Mouse (Mus musculus): ENCODE results near the gene Lrmda. TPM values are rescaled to one million over a fixed set of nuclear protein-coding genes. Genes with fewer than 3 reads are reported as not detected.

The Lrmda gene
- polyA plus RNA-seq, 1 experiment, result not detected

DNA sequence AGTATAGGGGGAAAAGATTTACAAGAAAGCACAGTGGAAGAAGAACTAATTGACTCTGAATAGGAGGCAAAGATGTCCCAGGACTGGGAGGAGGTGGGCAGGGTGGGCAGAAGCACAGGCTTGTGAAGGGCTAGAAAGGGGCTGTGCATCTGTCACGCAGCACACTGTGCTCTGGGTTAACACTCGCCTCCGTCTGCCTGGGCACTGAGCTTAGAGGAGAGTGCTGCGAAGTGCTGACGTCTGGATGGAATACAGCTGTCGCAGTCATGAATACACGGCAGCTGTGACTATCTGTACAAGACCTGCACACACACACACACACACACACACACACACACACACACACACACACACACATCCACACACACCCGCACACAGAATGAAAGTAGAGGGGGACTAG is 73.6 kb downstream of the Lrmda start:
- no peak overlapping the region for H3K27ac ChIP-seq (ENCODE audit: insufficient read depth, low read depth, low read length)
- 81% methylated on average over 8 of the region's 8 CpGs for WGBS
- H3K4me3 ChIP-seq (ENCODE audit: low read depth, low read length), result no peak overlapping the region
- TF ChIP-seq POLR2A (IDR thresholded peaks at IDR 0.05; ENCODE audit: low read depth, low read length) (no peak), CTCF (IDR thresholded peaks at IDR 0.05; ENCODE audit: extremely low read depth, insufficient read length, insufficient replicate concordance, low read depth, low read length) (no peak)
- H3K27me3 ChIP-seq (ENCODE audit: control insufficient read depth, insufficient read depth, low read length), result no peaks in the 10 kb centered on the region
- no peaks in the 10 kb centered on the region for H3K4me1 ChIP-seq (ENCODE audit: control insufficient read depth, insufficient read depth, insufficient read length, low read length)
- H3K36me3 ChIP-seq (ENCODE audit: control insufficient read depth, insufficient read depth, low read length), result no peaks in the 10 kb centered on the region

DNA sequence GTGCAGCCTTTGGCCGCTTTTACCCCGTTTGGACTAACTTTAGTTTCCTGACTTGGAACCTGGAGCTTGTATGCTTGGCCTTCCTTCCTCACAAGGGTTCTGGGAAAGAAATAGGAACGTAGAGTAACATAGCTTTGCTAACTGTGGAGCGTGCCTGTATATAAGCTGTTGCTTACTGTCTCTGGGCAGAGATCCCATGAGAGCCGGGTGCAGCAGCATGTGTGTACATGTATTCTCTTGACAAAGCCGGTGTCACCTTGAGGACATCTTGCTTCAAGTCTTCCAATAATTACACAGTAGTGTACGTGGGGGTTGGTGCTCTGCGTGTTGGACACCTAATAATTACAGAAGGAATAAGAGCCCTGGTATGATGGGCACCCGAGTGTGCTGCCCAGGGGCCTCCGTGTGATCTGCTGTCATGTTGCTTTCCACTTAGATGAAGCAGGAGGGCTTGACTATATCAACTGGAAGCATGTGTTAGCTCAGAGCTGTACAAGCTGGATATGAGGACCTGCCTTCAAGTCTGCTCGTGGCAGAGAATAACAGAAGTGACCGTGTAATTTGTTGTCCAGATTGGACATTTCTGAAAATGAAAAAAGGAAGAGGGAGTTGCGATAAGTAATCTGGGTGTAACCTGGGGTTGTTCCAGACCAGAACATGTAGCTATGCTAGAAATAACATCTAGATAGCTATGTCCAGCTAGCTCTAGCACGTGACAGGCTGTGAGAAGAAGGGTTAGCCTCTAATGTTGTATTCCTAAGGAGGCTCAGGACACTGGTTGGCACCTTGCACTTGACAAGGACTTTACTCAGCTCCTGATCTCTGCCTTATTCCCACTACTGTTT is 82.7 kb downstream of the Lrmda start:
- H3K27ac ChIP-seq (ENCODE audit: insufficient read depth, low read depth, low read length), result no peak overlapping the region
- peaks cover 4% of the 10 kb centered on the region; the same call in 1 of the 2 replicates for H3K4me1 ChIP-seq (ENCODE audit: control insufficient read depth, insufficient read depth, insufficient read length, low read length)
- H3K27me3 ChIP-seq (ENCODE audit: control insufficient read depth, insufficient read depth, low read length), result no peaks in the 10 kb centered on the region; the same call in 1 of the 2 replicates
- WGBS, result 85% methylated on average over 14 of the region's 14 CpGs
- H3K36me3 ChIP-seq (ENCODE audit: control insufficient read depth, insufficient read depth, low read length), result no peaks in the 10 kb centered on the region
- no peak overlapping the region for H3K4me3 ChIP-seq (ENCODE audit: low read depth, low read length)
- no peak for TF ChIP-seq POLR2A (IDR thresholded peaks at IDR 0.05; ENCODE audit: low read depth, low read length)
- TF ChIP-seq CTCF (IDR thresholded peaks at IDR 0.05; ENCODE audit: extremely low read depth, insufficient read length, insufficient replicate concordance, low read depth, low read length), result no peak

DNA sequence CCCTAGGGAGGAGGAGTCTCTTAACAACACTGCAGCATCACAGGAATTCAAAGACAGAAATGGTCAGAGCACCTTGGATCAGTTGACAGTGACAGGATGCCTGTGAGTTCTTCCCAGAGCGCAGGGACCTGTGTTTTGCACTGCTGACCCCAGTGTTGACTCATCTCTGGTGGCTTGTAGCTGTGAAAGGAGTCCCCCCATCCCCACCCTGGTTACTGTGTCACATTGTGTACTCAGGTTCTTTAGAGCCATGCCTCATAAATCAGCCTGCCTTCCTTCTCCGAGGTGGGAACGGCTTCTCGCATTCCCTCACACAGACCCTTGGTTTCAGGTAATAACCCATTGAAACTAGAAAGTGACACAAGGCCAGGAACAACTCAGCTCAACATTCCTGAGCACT is 86.3 kb downstream of the Lrmda start:
- WGBS, result 82% methylated on average over 4 of the region's 4 CpGs

DNA sequence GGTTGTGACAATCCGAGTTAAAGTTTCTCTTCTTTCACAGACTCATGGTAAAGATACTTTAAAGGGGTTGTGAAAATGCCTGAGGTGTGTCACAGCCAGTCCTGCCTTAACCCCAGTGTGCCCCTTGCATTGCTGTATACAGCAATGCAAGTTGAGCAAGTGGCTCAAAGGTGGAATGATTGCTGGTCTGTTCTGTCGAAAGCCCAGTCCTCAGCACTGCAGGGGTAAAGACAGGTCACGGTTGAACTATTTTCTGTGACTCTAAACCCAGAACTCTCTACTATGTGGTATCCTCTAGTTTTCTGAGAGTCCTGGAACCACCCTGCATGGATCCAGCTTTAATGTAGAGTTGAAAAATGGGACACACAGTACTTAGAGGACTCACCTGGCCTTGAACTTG is 87.3 kb downstream of the Lrmda start:
- no peak for TF ChIP-seq CTCF (IDR thresholded peaks at IDR 0.05; ENCODE audit: extremely low read depth, insufficient read length, insufficient replicate concordance, low read depth, low read length)
- TF ChIP-seq POLR2A (IDR thresholded peaks at IDR 0.05; ENCODE audit: low read depth, low read length), result no peak
- Histone ChIP-seq H3K27ac (ENCODE audit: insufficient read depth, low read depth, low read length) (no peak overlapping the region), H3K36me3 (ENCODE audit: control insufficient read depth, insufficient read depth, low read length) (no peaks in the 10 kb centered on the region), H3K27me3 (ENCODE audit: control insufficient read depth, insufficient read depth, low read length) (no peaks in the 10 kb centered on the region), H3K4me1 (ENCODE audit: control insufficient read depth, insufficient read depth, insufficient read length, low read length) (peaks cover 4% of the 10 kb centered on the region; the same call in 1 of the 2 replicates), H3K4me3 (ENCODE audit: low read depth, low read length) (no peak overlapping the region)
- WGBS, result 77% methylated on average over 3 of the region's 3 CpGs

More for the DNA sequence above, 86.3 kb downstream of the Lrmda start:
- Histone ChIP-seq H3K27ac (ENCODE audit: insufficient read depth, low read depth, low read length) (no peak overlapping the region), H3K36me3 (ENCODE audit: control insufficient read depth, insufficient read depth, low read length) (no peaks in the 10 kb centered on the region), H3K4me1 (ENCODE audit: control insufficient read depth, insufficient read depth, insufficient read length, low read length) (peaks cover 4% of the 10 kb centered on the region; the same call in 1 of the 2 replicates), H3K4me3 (ENCODE audit: low read depth, low read length) (no peak overlapping the region), H3K27me3 (ENCODE audit: control insufficient read depth, insufficient read depth, low read length) (no peaks in the 10 kb centered on the region)
- TF ChIP-seq CTCF (IDR thresholded peaks at IDR 0.05; ENCODE audit: extremely low read depth, insufficient read length, insufficient replicate concordance, low read depth, low read length) (no peak), POLR2A (IDR thresholded peaks at IDR 0.05; ENCODE audit: low read depth, low read length) (no peak)

DNA sequence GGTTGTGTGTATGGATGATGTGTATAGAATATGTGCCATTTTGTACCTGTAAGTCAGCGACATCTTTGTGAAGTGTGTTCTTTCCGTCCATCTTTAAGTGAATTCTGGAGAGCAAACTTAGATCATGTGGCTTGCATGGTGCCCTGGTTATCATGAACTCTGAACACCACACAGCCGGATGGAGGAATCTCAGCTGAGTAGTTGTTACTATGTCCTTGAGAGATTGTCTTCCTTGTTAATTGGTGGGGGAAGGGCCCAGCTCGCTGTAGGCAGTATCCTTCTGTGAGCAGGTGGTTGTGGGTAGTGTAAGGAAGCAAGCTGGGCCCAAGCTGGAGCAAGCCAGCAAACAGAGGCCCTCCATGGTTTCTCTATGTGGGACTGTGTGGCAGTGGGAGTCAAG is 89.9 kb downstream of the Lrmda start:
- no peak overlapping the region for H3K4me3 ChIP-seq (ENCODE audit: low read depth, low read length)

DNA sequence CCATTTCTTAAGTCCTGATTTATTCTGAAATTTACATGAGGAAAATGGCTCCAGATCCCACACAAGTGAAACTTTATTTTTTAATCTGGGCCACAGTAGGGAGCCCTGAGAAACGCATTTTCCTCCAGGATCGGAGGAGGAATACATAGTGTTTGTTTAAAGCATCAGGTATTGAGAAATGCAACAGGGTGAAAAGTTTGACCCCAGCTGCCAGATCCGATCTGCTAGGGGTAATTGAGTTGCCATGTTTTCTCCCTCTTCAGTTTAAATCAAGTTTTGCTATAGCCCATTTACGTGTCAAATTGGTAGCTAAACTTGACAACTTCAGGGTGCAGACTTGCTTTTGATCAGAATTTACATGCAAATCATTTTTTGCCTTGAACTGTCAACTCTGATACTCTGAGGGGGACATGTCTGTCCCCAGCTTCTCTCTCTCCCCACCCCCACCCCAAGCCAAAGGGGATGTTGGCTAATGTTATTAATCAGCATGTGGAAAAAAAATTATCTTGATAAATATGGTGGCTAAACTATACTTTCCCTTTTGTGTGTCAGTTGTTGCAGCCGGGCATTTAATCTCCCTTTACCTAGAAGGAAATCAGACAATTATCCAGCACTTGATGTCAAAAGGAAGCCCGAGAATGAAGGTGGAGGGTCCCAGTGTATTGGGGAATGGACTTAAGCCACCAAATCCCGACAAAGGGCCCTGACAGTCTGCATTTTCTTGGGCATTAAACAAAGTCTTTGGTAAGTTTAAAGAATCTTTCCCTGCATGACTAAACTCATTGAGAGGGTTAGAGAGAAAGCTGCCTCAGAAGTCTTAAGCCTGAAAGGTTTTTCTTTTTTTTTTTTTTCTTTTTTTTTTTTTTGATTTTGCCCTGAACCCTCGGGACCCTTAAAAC is 94.2 kb downstream of the Lrmda start:
- no peaks in the 10 kb centered on the region for H3K27me3 ChIP-seq (ENCODE audit: control insufficient read depth, insufficient read depth, low read length)
- no peaks in the 10 kb centered on the region for H3K4me1 ChIP-seq (ENCODE audit: control insufficient read depth, insufficient read depth, insufficient read length, low read length)
- H3K36me3 ChIP-seq (ENCODE audit: control insufficient read depth, insufficient read depth, low read length), result no peaks in the 10 kb centered on the region
- no peak overlapping the region for H3K4me3 ChIP-seq (ENCODE audit: low read depth, low read length)
- 80% methylated on average over 8 of the region's 8 CpGs for WGBS
- no peak for TF ChIP-seq CTCF (IDR thresholded peaks at IDR 0.05; ENCODE audit: extremely low read depth, insufficient read length, insufficient replicate concordance, low read depth, low read length)
- no peak for TF ChIP-seq POLR2A (IDR thresholded peaks at IDR 0.05; ENCODE audit: low read depth, low read length)
- H3K27ac ChIP-seq (ENCODE audit: insufficient read depth, low read depth, low read length), result no peak overlapping the region

More for the DNA sequence above, 89.9 kb downstream of the Lrmda start:
- Histone ChIP-seq H3K36me3 (ENCODE audit: control insufficient read depth, insufficient read depth, low read length) (no peaks in the 10 kb centered on the region), H3K4me1 (ENCODE audit: control insufficient read depth, insufficient read depth, insufficient read length, low read length) (no peaks in the 10 kb centered on the region), H3K27ac (ENCODE audit: insufficient read depth, low read depth, low read length) (no peak overlapping the region), H3K27me3 (ENCODE audit: control insufficient read depth, insufficient read depth, low read length) (no peaks in the 10 kb centered on the region)
- WGBS, result 60% methylated on average over 4 of the region's 4 CpGs
- TF ChIP-seq CTCF (IDR thresholded peaks at IDR 0.05; ENCODE audit: extremely low read depth, insufficient read length, insufficient replicate concordance, low read depth, low read length) (no peak), POLR2A (IDR thresholded peaks at IDR 0.05; ENCODE audit: low read depth, low read length) (no peak)
